In genomic region chr15:12472646-12473045, GRCm38 (mm10) we compare ENCODE assay signal across 12 mouse cellular contexts.
"Had no signal": no experiment of that assay in that cellular context is flagged by ENCODE, and none has a peak within 500 bp of the region (broad histone marks: within the 10 kb centered on the region; RNA-seq: fewer than 3 reads in every experiment).

No protein-coding gene starts in this region.

- DNase-seq: retina, postnatal 1 day; right cerebral cortex, adult 18-20 months; right cerebral cortex, postnatal 14 days; right cerebral cortex, postnatal 25 days; right cerebral cortex, postnatal 4 days; spleen, adult 18-20 months; thymus, adult 18-20 months; thymus, adult 2 months; thymus, postnatal 14 days; thymus, postnatal 25 days; thymus, postnatal 36 days; thymus, postnatal 4 days had no signal
